Mouse (Mus musculus) embryo, embryonic 11.5 days (tissue): ENCODE results near the gene Hnf4a.

Source experiments
- DNase-seq: peaks from one replicate; pipeline ENCODE4 v3.0.0-alpha.2; 2012; ENCODE audit warnings: low read depth, low spot score

Gene Hnf4a

GRCm38 (mm10) chr2:163592084-163592483 is 85.5 kb downstream of the Hnf4a start:
- DNase-seq = no peak

- no peak for DNase-seq
Measured at GRCm38 (mm10) chr2:163593636-163594282, 87.2 kb downstream of the Hnf4a start.

GRCm38 (mm10) chr2:163595119-163595518 is 88.5 kb downstream of the Hnf4a start:
- DNase-seq = no peak

- DNase-seq = no peak
Measured at GRCm38 (mm10) chr2:163596057-163596872, 89.7 kb downstream of the Hnf4a start.

- DNase-seq = no peak
Measured at GRCm38 (mm10) chr2:163596873-163597155, 90.2 kb downstream of the Hnf4a start.

- no peak for DNase-seq
Measured at GRCm38 (mm10) chr2:163597661-163598060, 91.1 kb downstream of the Hnf4a start.

- peak; percentile 43 for DNase-seq
Measured at GRCm38 (mm10) chr2:163599226-163599625, 92.6 kb downstream of the Hnf4a start.

GRCm38 (mm10) chr2:163601066-163601465 is 94.5 kb downstream of the Hnf4a start:
- DNase-seq = no peak

- no peak for DNase-seq
Measured at GRCm38 (mm10) chr2:163601712-163602100, 95.1 kb downstream of the Hnf4a start.

- peak; percentile 80 for DNase-seq
Measured at GRCm38 (mm10) chr2:163602101-163602971, 95.7 kb downstream of the Hnf4a start, which contains the start of gene Ttpal. Gene Ttpal, plus strand, starts transcription at chr2:163602314.

- DNase-seq = no peak
Measured at GRCm38 (mm10) chr2:163606161-163606560, 99.6 kb downstream of the Hnf4a start.

- no peak for DNase-seq
Measured at GRCm38 (mm10) chr2:163608008-163608407, 101.4 kb downstream of the Hnf4a start.

GRCm38 (mm10) chr2:163609281-163609975 is 102.8 kb downstream of the Hnf4a start:
- DNase-seq = no peak

GRCm38 (mm10) chr2:163611176-163611575 is 104.6 kb downstream of the Hnf4a start:
- no peak for DNase-seq

- DNase-seq = no peak
Measured at GRCm38 (mm10) chr2:163613206-163613605, 106.6 kb downstream of the Hnf4a start.

GRCm38 (mm10) chr2:163613990-163614389 is 107.4 kb downstream of the Hnf4a start:
- no peak for DNase-seq

- DNase-seq = no peak
Measured at GRCm38 (mm10) chr2:163615401-163615800, 108.8 kb downstream of the Hnf4a start.

- no peak for DNase-seq
Measured at GRCm38 (mm10) chr2:163615906-163616651, 109.5 kb downstream of the Hnf4a start.

GRCm38 (mm10) chr2:163616652-163617227 is 110.1 kb downstream of the Hnf4a start:
- no peak for DNase-seq

GRCm38 (mm10) chr2:163617232-163617863 is 110.7 kb downstream of the Hnf4a start:
- DNase-seq = no peak
